Mouse (Mus musculus) CH12.LX (cell line): Measurements from ENCODE around the gene 1700069L16Rik. TPM values are rescaled to one million over a fixed set of nuclear protein-coding genes. Genes with fewer than 3 reads are reported as not detected.

ENCODE experiments used
- DNase-seq: peaks from one replicate; pipeline ENCODE4 v3.0.0-alpha.2; 2013; ENCODE audit errors: extremely low read depth
- H3K27ac ChIP-seq: 2 replicates; pipeline ENCODE4 v1.5.1; 2012; ENCODE audit warnings: low read depth, mild to moderate bottlenecking, control low read depth, moderate library complexity; ENCODE audit not compliant: insufficient read depth
- H3K27me3 ChIP-seq: replicated peaks from 2 replicates; pipeline ENCODE3; 2012; ENCODE audit warnings: inconsistent platforms
- H3K36me3 ChIP-seq, 2 experiments: replicated peaks in 1 of 2; 2 replicates each; pipeline versions ENCODE3 to v1.6.1; 2012; ENCODE audit warnings: inconsistent platforms in 1 of 2, low read length in 1 of 2, mild to moderate bottlenecking in 1 of 2, mixed read lengths in 1 of 2, moderate library complexity in 1 of 2; ENCODE audit not compliant: control insufficient read depth in 1 of 2, insufficient read depth in 1 of 2
- H3K4me1 ChIP-seq, 2 experiments: 2 replicates each; pipeline ENCODE4 v1.6.1; 2012; ENCODE audit warnings: inconsistent platforms in 1 of 2, moderate library complexity in 1 of 2; ENCODE audit not compliant: insufficient read depth in 2 of 2, control insufficient read depth in 1 of 2
- H3K4me2 ChIP-seq: 2 replicates; pipeline ENCODE4 v1.6.1; 2012; ENCODE audit warnings: low read depth, mild to moderate bottlenecking, control low read depth; ENCODE audit not compliant: poor library complexity, insufficient read depth, severe bottlenecking
- H3K4me3 ChIP-seq, 3 experiments: fragments of 150-350 bp in 1 of 3; sonication (generic) in 1 of 3; replicated peaks in 1 of 3; 2 replicates each; pipeline versions ENCODE3 to v1.5.1; 2011 to 2012; ENCODE audit warnings: low read depth in 2 of 3, low read length in 2 of 3, mild to moderate bottlenecking in 2 of 3, moderate library complexity in 2 of 3, control low read depth in 1 of 3, improper control_type of control experiment in 1 of 3, inconsistent platforms in 1 of 3, mixed read lengths in 1 of 3; ENCODE audit not compliant: poor library complexity in 1 of 3
- H3K79me2 ChIP-seq: replicated peaks from 2 replicates; pipeline ENCODE4 v1.6.1; 2012; ENCODE audit warnings: mild to moderate bottlenecking, moderate library complexity; ENCODE audit not compliant: control insufficient read depth, poor library complexity, insufficient read depth, severe bottlenecking; ENCODE audit errors: extremely low read depth
- H3K9ac ChIP-seq: 2 replicates; pipeline ENCODE4 v1.6.1; 2012; ENCODE audit warnings: low read depth, mild to moderate bottlenecking, control low read depth, moderate library complexity; ENCODE audit not compliant: insufficient read depth
- H3K9me3 ChIP-seq: replicated peaks from 2 replicates; pipeline ENCODE3; 2012; ENCODE audit warnings: low read length, inconsistent platforms, mixed read lengths
- CHD1 ChIP-seq: IDR thresholded peaks from 2 replicates; pipeline ENCODE4 v1.6.1; 2012; ENCODE audit warnings: low read depth, low read length, improper control_type of control experiment, inconsistent platforms
- CHD2 ChIP-seq: IDR thresholded peaks from 2 replicates; pipeline ENCODE4 v1.6.1; 2011; ENCODE audit warnings: low read length, improper control_type of control experiment
- CTCF ChIP-seq, 2 experiments: IDR thresholded peaks in 1 of 2; conservative IDR thresholded peaks in 1 of 2; 2 replicates each; pipeline ENCODE4 v1.5.1; 2011 to 2012; ENCODE audit warnings: low read depth in 2 of 2, low read length in 2 of 2, improper control_type of control experiment in 1 of 2, inconsistent platforms in 1 of 2, mild to moderate bottlenecking in 1 of 2, moderate library complexity in 1 of 2
- ELF1 ChIP-seq: IDR thresholded peaks from 2 replicates; pipeline ENCODE4 v1.6.1; 2014; ENCODE audit warnings: low read depth, mild to moderate bottlenecking, inconsistent platforms, low read length, improper control_type of control experiment
- ETS1 ChIP-seq: conservative IDR thresholded peaks from 2 replicates; pipeline ENCODE4 v1.6.1; 2012; ENCODE audit warnings: low read depth, mild to moderate bottlenecking, inconsistent platforms, low read length, improper control_type of control experiment, moderate library complexity
- GABPA ChIP-seq: IDR thresholded peaks from 2 replicates; pipeline ENCODE4 v1.6.1; 2012; ENCODE audit warnings: low read depth, low read length, improper control_type of control experiment, inconsistent platforms; ENCODE audit not compliant: insufficient replicate concordance
- HCFC1 ChIP-seq: IDR thresholded peaks from 2 replicates; pipeline ENCODE4 v1.6.1; 2012; ENCODE audit warnings: low read depth, mild to moderate bottlenecking, inconsistent platforms, low read length, improper control_type of control experiment
- KAT2A ChIP-seq: IDR thresholded peaks from 2 replicates; pipeline ENCODE4 v1.6.1; 2012; ENCODE audit warnings: low read length, improper control_type of control experiment, inconsistent platforms; ENCODE audit not compliant: insufficient replicate concordance
- MAZ ChIP-seq: IDR thresholded peaks from 2 replicates; pipeline ENCODE4 v1.6.1; 2012; ENCODE audit warnings: low read depth, mild to moderate bottlenecking, inconsistent platforms, low read length, improper control_type of control experiment, moderate library complexity
- MYC ChIP-seq: IDR thresholded peaks from 2 replicates; pipeline ENCODE4 v1.6.1; 2011; ENCODE audit warnings: low read depth, mild to moderate bottlenecking, improper control_type of control experiment, low read length
- POLR2A ChIP-seq: IDR thresholded peaks from 2 replicates; pipeline ENCODE4 v1.6.1; 2011; ENCODE audit warnings: low read depth, mild to moderate bottlenecking, improper control_type of control experiment, low read length
- RCOR1 ChIP-seq: conservative IDR thresholded peaks from 2 replicates; pipeline ENCODE4 v1.6.1; 2012; ENCODE audit warnings: low read depth, mild to moderate bottlenecking, inconsistent platforms, low read length, improper control_type of control experiment
- SIN3A ChIP-seq: IDR thresholded peaks from 2 replicates; pipeline ENCODE4 v1.6.1; 2012; ENCODE audit warnings: low read length, improper control_type of control experiment, inconsistent platforms
- SMC3 ChIP-seq: IDR thresholded peaks from 2 replicates; pipeline ENCODE4 v1.6.1; 2011; ENCODE audit warnings: low read depth, low read length, improper control_type of control experiment
- UBTF ChIP-seq: IDR thresholded peaks from 2 replicates; pipeline ENCODE4 v1.6.1; 2012; ENCODE audit warnings: low read depth, mild to moderate bottlenecking, inconsistent platforms, low read length, improper control_type of control experiment, moderate library complexity
- USF1 ChIP-seq: IDR thresholded peaks from 2 replicates; pipeline ENCODE4 v1.6.1; 2014; ENCODE audit warnings: low read depth, mild to moderate bottlenecking, inconsistent platforms, low read length, improper control_type of control experiment
- ZMIZ1 ChIP-seq: IDR thresholded peaks from 2 replicates; pipeline ENCODE4 v1.6.1; 2012; ENCODE audit warnings: low read depth, mild to moderate bottlenecking, inconsistent platforms, low read length, improper control_type of control experiment
- dilution Hi-C: fragments of 300-500 bp; cut with MboI; formaldehyde crosslinking; loops from 2 replicates; pipeline ENCODE4 v1.14.3; 2020; ENCODE audit warnings: low sequenced_read_pairs; ENCODE audit not compliant: extremely low pct_unique_long_range_greater_than_20kb, extremely low pct_ligation_motif_present
- in situ Hi-C: fragments of 300-500 bp; cut with MboI; formaldehyde crosslinking; loops from 3 replicates; pipeline ENCODE4 v1.14.3; 2019; ENCODE audit warnings: low sequenced_read_pairs, low pct_ligation_motif_present, low pct_unique_long_range_greater_than_20kb, mixed read lengths
- polyA plus RNA-seq: library from polyadenylated mRNA; unstranded; fragments of >175 nt; gene quantifications from 2 replicates; pipeline ENCODE4 v1.2.1, GENCODE M21; 2012; ENCODE audit warnings: low read depth; ENCODE audit not compliant: insufficient read length
- total RNA-seq, 2 experiments: library from RNA; depleted of rRNA; stranded (reverse); fragments of 300-350 nt in 1 of 2; fragments of >200 nt in 1 of 2; gene quantifications; 2 replicates each; pipeline ENCODE4 v1.2.3; 2012 to 2014

Gene 1700069L16Rik
- total and polyA plus RNA-seq, 3 experiments = not detected

GRCm38 (mm10) chr5:113652215-113652614, 72.4 kb downstream of the 1700069L16Rik start:
- Histone ChIP-seq H3K4me1 (no peaks in the 10 kb centered on the region), H3K27me3 (peaks cover 61% of the 10 kb centered on the region), H3K9me3 (no peaks in the 10 kb centered on the region), H3K36me3 (no peaks in the 10 kb centered on the region), H3K27ac (no peak overlapping the region), H3K9ac (no peak overlapping the region), H3K4me2 (no peak overlapping the region), H3K4me3 (no peak overlapping the region), H3K79me2 (no peaks in the 10 kb centered on the region)
- TF ChIP-seq ZMIZ1 (no peak), MAZ (no peak), USF1 (no peak), UBTF (no peak), ETS1 (no peak), SIN3A (no peak), CHD1 (no peak), CTCF (conservative IDR thresholded peaks at IDR 0.05 in 1 of 2, IDR thresholded peaks at IDR 0.05 in 1 of 2; ENCODE audit: low read depth in 2 of 2, low read length in 2 of 2) (no peak)
- in situ Hi-C loops = no loop called here
- no peak for DNase-seq
- dilution Hi-C loops = no loop called here

GRCm38 (mm10) chr5:113650035-113650865, 74.3 kb downstream of the 1700069L16Rik start, which contains the start of gene Cmklr1:
Cmklr1 (minus strand) TSS chr5:113650426.
- peaks cover 74% of the 10 kb centered on the region for H3K27me3 ChIP-seq
- H3K9ac ChIP-seq = no peak within 1 kb of the TSS
- H3K27ac ChIP-seq = no peak within 1 kb of the TSS
- H3K4me1 ChIP-seq = no peaks in the 10 kb centered on the region
- no peak for DNase-seq
- no peaks in the 10 kb centered on the region for H3K9me3 ChIP-seq
- H3K79me2 ChIP-seq = no peaks in the 10 kb centered on the region
- in situ Hi-C loops = no loop called here
- no peak within 1 kb of the TSS for H3K4me3 ChIP-seq
- no peaks in the 10 kb centered on the region for H3K36me3 ChIP-seq
- dilution Hi-C loops = no loop called here
- no peak within 1 kb of the TSS for H3K4me2 ChIP-seq
- TF ChIP-seq CHD2 = no peak
- no peak for TF ChIP-seq POLR2A
- TF ChIP-seq SMC3 = no peak
- no peak for TF ChIP-seq RCOR1
- TF ChIP-seq ZMIZ1 = no peak
- TF ChIP-seq, all 38 proteins: peak for 0

GRCm38 (mm10) chr5:113648647-113649211, 75.8 kb downstream of the 1700069L16Rik start:
- Histone ChIP-seq H3K36me3 (no peaks in the 10 kb centered on the region), H3K4me1 (no peaks in the 10 kb centered on the region), H3K79me2 (no peaks in the 10 kb centered on the region), H3K9ac (no peak overlapping the region), H3K4me3 (no peak overlapping the region), H3K4me2 (no peak overlapping the region), H3K27me3 (peaks cover 71% of the 10 kb centered on the region), H3K27ac (no peak overlapping the region), H3K9me3 (no peaks in the 10 kb centered on the region)
- DNase-seq = no peak
- in situ Hi-C loops (loop anchor here (10.0 kb wide), 1 partner anchor 64 kb away; no protein-coding TSS in a partner anchor), dilution Hi-C loops (no loop called here)
- TF ChIP-seq KAT2A (no peak), HCFC1 (no peak), ELF1 (no peak), MYC (no peak), GABPA (no peak)
